Mouse (Mus musculus) heart, postnatal 14 days (tissue): ENCODE results near the gene Fam19a3. TPM values are rescaled to one million over a fixed set of nuclear protein-coding genes. Genes with fewer than 3 reads are reported as not detected.

Experiments
- DNase-seq, 2 experiments: peaks; one replicate each; pipeline ENCODE4 v3.0.0; 2021 to 2022
- intact Hi-C: fragments of 180-260 bp; cut with DNase I; formaldehyde crosslinking; loops from one replicate; pipeline ENCODE4 v1.15.1; 2025
- total RNA-seq, 2 experiments: library from RNA; stranded (reverse); gene quantifications; 2 replicates each; pipeline ENCODE4 v1.2.3; 2021

Fam19a3 gene
- total RNA-seq, 2 experiments from 2014 or later, result 2.2 to 2.3 TPM

DNA sequence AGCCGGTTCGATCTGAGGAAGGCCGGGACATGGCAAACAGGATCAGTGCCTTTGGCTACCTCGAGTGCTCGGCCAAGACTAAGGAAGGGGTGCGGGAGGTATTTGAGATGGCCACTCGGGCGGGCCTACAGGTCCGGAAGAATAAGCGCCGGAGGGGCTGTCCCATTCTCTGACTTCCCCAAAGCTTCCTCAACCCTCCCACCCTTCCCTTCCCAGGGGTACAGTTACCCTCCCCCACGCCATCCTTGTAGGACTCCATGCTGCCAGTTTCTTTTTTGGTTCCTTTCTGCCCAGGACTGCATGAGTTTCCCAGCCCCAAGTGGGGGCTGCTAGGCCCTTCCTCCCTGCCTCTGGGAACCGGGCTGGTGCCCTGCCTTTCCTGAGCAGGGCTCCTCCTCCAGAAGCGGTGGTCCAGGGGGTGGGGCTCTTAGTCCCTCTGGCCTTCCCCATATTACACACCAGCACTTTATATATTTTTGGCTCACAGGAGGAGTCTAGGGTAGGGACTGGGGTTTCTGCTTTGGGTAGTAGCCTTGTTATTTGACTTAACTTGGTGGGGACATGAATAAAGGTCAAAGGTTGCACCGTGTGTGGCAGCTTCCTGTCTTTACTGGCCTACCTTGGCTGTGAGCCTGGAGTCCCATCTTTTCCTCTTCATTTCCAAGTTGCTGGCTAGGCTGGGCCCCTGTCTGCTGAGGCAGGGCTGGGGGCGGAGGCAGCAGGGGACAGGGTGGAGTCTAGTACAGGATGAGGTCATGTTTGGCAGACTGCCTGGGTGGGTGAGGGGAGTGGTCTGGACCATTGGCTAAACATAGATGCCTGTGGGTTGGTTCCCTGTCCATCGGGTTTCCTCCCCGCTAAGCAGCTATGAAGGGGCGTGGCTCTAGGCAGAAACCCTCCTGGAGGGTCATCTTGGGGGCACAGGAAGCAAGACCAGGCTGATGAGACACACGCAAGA lies 12.5 kb upstream of the Fam19a3 start:
- intact Hi-C loops, result no loop called here
- peak; percentile 94 to 97 for DNase-seq

DNA sequence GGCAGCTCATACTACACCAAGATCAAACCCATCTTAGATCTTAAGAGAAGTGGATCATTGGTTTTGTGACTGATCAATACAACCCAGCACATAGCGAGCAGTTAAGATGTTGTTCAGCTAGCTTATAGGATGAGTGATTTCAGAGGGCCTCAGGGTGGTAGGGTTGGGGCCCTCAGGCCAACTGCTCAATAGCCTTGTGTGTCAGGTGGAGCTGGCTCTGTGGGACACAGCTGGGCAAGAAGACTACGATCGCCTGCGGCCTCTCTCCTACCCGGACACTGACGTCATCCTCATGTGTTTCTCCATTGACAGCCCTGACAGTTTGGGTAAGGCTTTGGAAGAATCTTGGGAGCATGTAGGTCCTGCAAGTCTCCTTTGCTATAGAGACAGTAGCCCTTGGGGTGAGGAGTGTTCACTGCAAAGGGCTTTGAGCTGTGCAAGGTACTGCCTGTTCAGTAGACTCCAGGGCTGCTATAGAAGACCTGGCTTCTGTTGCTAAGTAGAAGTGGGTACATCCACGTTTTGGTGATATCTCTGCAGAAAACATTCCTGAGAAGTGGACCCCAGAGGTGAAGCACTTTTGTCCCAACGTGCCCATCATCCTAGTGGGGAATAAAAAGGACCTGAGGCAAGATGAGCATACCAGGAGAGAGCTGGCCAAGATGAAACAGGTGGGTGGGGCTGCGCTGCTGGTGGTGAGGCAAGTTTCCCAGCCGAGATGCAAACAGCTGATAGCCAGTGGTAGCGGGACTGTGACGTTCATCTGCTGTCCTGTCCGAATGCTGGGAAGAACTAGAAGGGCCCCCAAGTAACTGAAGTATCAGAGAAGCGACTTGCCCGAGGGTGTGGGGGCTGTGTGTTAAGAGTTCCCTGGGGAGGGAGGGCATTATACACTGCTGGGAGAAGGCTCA lies 11.0 kb upstream of the Fam19a3 start:
- intact Hi-C loops, result no loop called here
- no peak for DNase-seq

DNA sequence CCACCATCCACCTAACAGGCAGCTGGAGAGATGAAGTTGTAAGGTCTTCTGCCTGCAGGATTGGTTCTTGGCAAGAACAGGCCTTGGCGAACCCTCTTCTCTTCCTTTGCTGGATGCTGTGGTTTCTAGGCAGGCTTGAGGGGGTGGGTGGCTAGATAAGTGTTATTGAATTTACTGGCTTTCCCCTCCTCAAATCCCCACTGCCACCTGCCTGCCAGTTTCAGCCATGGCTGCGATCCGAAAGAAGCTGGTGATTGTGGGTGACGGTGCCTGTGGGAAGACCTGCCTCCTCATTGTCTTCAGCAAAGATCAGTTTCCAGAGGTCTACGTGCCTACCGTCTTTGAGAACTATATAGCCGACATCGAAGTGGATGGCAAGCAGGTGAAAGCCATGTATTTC lies 10.0 kb upstream of the Fam19a3 start:
- intact Hi-C loops, result no loop called here
- no peak for DNase-seq

DNA sequence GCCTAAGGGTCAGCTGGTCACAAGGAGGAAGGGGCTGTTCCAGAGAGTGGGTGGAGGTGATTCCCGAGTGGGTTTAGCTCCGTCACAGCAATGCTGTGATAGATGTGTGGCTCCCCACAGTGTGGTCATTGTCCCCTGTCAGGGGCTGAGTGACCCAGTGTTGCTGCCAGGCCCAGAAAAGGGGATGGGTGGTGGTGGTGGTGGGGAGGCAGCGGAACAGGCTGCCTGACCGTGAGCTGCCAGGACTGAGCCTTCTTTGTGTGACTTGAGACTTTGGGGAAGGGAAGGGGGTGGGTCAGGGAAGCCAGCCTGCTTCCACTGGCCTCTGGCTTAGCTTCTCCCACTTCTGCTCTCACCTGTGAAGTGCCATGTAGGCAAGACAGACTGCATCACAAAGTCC lies 9.4 kb upstream of the Fam19a3 start:
- intact Hi-C loops, result no loop called here
- DNase-seq, result no peak

DNA sequence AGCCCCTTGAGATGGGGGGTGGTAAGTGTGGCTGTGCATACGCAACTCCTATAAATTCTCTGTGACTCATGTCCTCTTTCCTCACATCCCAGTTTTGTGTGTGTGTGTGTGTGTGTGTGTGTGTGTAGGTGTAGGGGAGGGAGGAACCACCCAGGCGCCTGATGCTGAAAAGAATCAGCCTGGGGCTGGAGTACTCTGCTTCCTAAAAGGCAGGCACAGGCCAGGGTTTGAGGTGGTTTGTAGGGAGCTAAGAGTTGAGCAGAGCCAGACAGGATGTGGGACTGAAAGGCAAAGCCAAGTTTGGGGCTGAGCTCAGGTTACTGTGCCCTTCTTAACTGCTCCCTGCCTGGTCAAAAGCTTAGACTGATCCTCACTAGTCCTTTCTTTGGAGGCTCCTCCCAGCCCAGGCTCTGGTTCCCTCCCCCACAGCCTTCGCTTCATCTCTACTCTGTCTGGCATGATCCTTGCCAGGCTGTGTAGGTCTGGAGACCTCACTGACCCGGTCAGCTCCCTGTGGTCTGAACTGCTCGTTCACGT lies 8.8 kb upstream of the Fam19a3 start:
- DNase-seq, result peak in 1 of 2 experiments; percentile 48
- intact Hi-C loops, result no loop called here

DNA sequence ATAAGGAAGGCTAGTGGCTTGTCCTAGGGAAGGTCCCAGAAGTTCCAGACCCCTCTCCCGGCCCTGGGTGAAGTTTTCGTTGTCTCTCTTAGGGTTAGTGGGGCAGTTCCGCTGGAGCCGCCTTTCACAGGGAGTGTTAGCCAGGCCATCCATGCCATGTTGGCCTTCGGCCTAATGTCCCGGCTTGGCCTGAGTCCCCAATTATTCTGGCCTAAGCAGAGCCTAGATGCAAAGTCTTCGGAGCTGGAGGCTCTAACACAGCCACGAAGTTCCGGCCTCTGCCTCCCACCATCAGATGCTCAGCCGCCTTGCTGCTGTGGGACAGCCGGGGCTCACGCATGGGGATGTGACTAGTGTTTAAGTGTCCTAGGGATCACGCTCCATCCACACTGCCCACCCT lies 8.2 kb upstream of the Fam19a3 start:
- intact Hi-C loops, result loop anchor here (1.0 to 10.0 kb wide), 5 partner anchors 27 to 1765 kb away; partner anchors contain the start of genes Capza1, Csde1 and St7l
- peak; percentile 56 to 65 for DNase-seq

DNA sequence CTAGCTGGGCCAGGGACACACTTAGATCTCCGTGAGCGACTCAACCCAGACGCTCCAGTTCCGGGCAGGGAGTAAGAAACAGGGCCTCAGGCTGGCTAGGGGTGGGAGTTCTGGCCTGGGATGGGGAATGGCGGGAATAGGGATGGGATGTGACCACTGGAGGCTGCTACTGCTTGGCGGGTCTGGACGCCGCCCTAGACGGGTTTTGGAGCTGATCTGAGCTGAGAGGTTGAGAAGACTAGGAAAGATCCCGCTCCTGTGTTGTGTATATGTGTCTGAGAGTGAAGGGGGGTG lies 7.6 kb upstream of the Fam19a3 start:
- no peak for DNase-seq
- intact Hi-C loops, result loop anchor here (1.0 to 10.0 kb wide), 5 partner anchors 28 to 1764 kb away; partner anchors contain the start of genes Capza1, Csde1 and St7l

DNA sequence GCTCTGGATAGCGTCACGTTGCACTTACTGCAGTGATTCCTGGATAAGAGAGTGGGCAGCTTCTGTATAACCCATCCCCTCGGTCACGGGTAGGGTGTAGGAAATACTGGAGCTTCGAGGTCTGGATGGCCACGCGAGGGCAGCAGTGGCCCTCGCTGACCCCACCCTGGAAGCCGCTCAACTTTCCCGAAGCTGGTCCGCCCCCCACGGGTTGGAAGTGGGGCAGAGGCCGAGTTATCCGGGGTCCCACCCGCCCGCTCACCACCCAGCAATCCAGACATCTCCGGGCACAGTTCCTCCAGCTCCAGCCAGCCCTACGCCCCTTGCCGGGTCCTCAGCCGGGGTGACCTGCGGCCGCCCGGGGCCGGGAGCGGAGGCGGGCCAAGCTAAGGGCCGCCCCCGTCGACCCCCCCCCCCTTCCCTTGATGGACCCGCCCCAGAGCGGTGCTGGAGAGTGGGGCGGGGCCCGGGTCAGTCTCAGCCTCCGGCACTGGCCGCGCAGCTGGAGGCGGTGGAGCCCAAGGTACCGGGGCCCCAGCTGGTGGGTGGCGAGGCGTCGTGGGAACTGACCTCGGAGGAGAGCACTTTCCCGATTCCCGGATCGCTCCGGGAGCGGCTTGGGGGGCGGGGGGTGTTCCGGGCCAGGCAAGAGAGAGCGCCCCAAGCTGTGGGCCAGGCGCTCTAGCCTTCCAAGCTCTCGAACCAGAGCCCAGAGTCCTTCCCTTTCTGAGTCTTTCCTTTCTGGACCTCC lies 7.1 kb upstream of the Fam19a3 start:
- DNase-seq, result peak; percentile 89 to 90
- intact Hi-C loops, result loop anchor here (1.0 to 10.0 kb wide), 5 partner anchors 28 to 1764 kb away; partner anchors contain the start of genes Capza1, Csde1 and St7l

DNA sequence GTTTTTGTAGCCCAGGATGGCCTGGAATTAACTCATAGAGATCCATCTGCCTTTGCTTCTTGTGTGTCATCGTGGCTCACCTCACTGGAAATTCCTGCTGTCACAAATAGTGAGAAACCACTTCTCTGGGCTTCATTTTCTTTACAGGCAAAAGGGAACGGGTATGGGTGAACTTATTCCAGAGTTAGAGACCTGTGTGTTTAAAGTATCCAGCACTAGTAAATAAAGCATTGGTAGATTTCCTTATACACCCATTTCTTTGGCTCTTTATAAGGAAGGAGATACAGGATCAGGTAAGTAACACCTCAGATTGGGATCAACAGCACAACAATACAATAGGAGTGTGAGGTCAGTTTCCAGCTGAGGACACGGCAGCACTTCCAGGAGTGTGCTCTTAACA lies 6.4 kb upstream of the Fam19a3 start, which contains the start of gene Rhoc:
Gene Rhoc, plus strand, starts transcription at position 301 of the 400 bp plus-strand sequence.
- no peak for DNase-seq
- intact Hi-C loops, result loop anchor here (2.0 to 10.0 kb wide), 4 partner anchors 29 to 1763 kb away; partner anchors contain the start of gene Csde1

DNA sequence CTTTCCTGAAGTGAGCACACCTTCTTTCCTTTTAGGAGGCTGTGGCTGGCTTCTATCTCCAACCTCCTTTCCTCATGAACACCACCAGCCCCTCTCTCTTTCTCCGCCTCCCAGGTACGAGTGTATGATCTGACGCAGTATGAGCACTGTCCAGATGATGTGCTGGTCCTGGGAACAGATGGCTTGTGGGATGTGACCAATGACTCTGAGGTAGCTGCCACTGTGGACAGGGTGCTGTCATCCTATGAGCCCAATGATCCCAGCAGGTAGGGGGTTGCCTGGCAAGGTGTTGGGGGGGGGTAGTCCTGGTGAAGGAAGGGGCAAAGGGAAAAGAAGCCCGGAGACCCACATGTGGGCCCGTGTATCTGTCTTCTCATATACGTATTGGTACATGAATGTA lies 3.6 kb upstream of the Fam19a3 start:
- intact Hi-C loops, result loop anchor here (5.0 to 10.0 kb wide), 3 partner anchors 182 to 1760 kb away; partner anchors contain the start of gene Csde1
- DNase-seq, result no peak

DNA sequence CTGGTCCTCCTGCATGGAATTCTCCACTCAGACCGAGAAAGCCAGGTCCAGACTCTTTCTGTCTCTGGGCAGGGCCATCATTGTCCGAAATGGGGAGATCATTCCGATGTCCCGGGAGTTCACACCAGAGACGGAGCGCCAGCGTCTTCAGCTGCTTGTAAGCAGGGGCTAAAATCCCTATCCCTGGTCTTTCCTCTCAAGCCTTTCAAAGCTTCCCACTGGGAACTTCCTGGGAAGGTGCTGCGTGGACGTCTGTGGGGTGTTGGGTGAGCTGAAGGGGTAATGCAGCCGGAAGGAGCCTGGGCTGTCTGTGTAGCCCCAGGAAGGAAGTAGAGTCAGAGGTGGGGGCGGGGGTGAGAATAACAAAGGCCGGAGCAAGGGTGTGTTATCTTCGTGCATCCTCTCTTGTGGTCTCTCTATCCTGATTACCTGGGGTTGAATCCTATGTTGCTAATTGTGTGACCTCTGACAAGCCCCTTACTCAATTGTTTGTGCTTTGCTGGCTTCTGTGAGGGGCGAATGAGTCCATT lies 2.4 kb upstream of the Fam19a3 start:
- no peak for DNase-seq
- intact Hi-C loops, result loop anchor here (10.0 kb wide), 1 partner anchor 1759 kb away; the partner anchor contains the start of gene Csde1

DNA sequence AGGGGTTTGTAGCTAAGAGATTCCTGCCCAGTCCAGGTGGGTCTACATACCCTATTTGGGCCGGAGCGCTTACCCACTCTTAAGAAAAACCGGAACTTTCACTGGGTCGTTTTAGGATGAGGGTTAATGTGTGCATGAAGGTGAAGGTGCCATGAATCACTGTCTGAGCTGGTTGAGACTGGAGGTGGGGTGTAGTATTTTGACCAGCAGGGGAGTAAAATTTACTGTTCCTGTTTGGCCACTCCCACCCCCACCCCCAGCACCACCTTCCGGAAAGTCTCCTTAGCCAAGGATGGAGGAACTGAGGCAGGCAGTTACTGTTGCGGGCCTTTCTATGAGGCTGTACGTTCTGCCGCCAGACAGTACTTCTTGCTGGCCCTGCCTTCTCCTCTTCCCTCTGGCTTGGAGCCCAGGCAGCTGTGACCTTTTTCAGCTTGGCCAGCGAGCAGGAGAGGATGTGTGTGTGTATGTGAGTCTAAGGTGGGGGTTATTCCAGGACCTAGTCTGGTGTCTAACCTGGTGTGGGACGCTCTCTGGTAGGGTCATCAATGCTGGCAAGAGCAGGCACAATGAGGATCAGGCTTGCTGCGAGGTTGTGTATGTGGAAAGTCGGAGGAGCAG lies 531 bp upstream of the Fam19a3 start:
- intact Hi-C loops, result loop anchor here (10.0 kb wide), 1 partner anchor 1757 kb away; the partner anchor contains the start of gene Csde1

DNA sequence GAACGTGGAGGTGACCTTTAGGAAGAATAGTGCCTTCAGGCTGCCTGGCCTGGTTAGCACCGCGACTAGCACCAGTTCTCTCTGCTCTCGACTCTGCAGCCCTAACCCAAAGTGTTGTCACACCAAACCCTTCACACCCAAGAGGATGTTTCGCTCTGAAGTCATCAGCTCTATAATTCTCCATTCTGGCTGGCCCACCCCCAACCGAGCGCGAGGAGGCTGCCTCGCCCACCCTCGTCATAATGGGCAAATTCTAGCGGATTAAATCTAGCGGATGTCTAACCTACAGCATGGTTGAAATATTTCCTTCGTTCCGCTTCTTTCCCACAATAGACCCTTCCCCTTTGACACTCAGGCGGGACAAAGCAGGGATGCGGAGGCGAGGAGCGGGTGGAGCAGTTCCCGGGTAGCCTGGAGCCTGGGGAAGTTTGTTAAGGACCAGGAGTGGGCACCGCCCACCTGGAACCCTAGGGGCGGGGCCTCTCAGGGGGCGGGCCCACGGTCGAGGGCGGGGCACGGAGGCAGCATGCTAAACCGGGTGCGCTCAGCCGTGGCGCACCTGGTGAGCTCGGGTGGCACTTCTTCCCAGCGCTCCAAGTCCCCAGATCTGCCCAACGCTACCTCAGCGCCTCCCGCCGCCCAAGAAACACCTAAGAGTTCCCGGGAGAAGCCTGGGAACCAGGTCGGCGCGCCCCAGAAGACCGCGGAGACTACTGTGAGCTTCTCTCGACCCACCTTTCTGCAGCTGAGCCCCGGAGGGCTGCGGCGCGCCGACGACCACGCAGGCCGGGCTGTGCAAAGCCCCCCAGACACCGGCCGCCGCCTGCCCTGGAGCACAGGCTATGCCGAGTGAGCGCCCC lies 849 bp downstream of the Fam19a3 start, which contains the start of gene Ppm1j:
Gene Ppm1j, plus strand, starts transcription at position 496 of the 860 bp plus-strand sequence.
- intact Hi-C loops, result loop anchor here (10.0 kb wide), 1 partner anchor 1756 kb away; the partner anchor contains the start of gene Csde1
- peak; percentile 82 to 88 for DNase-seq

More for the DNA sequence above, 531 bp upstream of the Fam19a3 start:
- peak; percentile 77 to 84 for DNase-seq

DNA sequence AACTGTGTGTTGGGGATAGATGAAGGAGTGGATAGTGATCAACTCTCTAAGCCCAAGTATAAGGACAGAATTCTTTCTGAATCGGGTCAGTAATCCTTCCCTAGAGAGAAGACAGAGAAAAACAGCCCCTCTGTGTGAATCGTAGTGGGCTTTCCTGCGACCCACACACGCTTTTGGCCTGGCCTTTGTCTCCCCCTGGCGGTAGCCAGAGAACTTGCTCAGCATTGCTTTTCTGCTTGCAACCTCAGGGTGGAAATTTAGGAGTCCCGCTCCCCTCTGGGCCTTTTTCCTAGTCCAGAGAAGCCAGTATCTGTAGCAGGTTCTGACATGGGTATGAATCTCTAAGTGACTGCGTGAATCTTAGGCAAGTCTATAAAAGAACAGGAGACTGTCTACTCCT lies 1.7 kb downstream of the Fam19a3 start:
- intact Hi-C loops, result loop anchor here (1.0 to 10.0 kb wide), 2 partner anchors 66 to 1755 kb away; partner anchors contain the start of gene Csde1
- peak; percentile 75 to 81 for DNase-seq

DNA sequence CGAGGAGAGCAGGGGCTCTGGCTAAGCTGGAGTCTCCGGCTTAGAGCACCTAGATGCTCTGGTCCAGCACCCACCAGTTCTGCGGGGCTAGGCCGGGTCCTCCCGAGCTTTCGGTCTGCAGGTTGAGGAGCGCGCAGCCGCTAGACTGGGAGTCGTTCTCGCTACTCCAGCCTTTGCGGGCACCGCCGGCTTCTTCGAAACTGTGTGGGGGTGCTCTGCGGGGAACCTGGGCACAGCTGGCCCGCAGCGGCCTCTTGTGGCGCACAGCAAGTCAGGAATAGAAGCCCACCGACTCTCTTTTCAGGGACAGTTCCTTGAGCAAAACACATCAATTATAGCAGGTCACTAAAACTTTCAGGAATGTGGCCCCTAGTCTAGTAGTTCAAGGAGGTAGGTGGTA lies 4.3 kb downstream of the Fam19a3 start:
- no peak for DNase-seq
- intact Hi-C loops, result no loop called here

DNA sequence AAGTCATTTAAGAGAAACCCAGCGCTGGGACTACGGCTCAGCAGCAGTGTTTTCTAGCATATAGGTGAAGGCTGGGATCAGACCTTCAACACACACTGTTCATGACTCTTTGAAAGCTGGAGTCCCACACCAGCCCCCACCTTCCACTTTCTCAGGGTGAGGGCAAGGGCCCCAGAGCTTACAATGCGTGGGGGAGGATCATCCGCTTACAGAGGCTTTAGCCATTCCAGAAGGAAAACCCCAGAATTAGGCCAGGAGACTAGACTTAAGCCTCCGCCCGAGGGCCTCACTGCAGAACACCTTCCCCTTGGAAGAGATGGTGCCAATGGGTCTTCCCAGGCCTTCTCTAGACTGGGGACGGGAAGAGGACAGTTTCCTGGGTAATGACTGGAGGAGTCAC lies 8.3 kb downstream of the Fam19a3 start:
- intact Hi-C loops, result loop anchor here (5.0 kb wide), 1 partner anchor 289 kb away; no protein-coding TSS in a partner anchor
- no peak for DNase-seq

DNA sequence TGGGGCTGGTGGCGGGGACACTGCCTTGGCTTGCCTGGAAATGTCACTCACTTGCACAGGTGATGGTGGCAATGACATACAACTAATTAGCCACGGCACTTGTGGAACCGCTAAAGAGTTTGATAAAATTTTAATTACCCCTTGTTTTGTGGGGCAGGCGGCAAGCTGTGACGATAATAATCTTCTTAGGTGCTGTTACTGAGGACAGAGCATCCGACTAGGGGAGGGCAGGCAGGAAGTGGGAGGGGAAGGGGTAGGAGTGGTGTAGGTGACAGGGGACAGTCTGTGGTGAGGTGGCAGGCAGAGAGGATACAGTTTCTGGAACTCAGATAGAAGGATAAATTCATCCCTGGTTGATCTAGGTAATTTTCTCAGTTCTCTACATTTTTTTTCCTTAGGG lies 10.2 kb downstream of the Fam19a3 start:
- intact Hi-C loops, result loop anchor here (5.0 kb wide), 1 partner anchor 291 kb away; no protein-coding TSS in a partner anchor
- DNase-seq, result no peak
